20 mouse cellular contexts compared by ENCODE assay signal in the genomic region with DNA sequence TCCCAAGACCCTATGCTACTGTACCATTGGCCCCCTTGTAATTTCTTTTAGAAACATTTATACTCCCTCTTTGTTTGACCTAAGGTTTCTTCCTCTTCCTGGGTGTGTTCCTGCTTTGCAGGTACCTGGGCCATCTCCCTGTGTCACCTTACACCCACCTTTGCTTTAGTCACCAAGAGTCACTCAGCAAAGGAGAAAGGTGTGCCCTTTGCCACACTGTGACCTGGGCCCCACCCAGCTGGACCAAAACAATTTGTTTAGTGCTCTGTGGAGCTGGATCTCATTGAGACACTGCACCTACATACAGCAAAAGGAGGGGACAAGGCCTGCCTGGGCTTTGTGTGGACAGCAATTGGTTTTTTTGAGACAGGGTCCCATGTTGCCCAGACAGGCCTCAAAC.
"Had no signal": no experiment of that assay in that cellular context is flagged by ENCODE, and none has a peak within 500 bp of the region (broad histone marks: within the 10 kb centered on the region; RNA-seq: fewer than 3 reads in every experiment).

No protein-coding gene starts in this region.

- ATAC-seq: intestine, postnatal 0 days; lung, postnatal 0 days had no signal

- H3K9me3 ChIP-seq: kidney, embryonic 15.5 days; limb, embryonic 10.5 days; limb, embryonic 13.5 days; liver, embryonic 13.5 days had no signal

- DNase-seq: kidney, adult 2 months; kidney, postnatal 10 days; kidney, postnatal 36 days; liver; liver, embryonic 13.5 days; lung, embryonic 14.5 days; midbrain, embryonic 14.5 days; right cerebral cortex, adult 18-20 months; right cerebral cortex, postnatal 14 days; right cerebral cortex, postnatal 4 days; thymus, adult 18-20 months; thymus, postnatal 14 days; thymus, postnatal 4 days had no signal

- H3K9ac ChIP-seq: kidney, embryonic 15.5 days; limb, embryonic 13.5 days; liver, embryonic 13.5 days; lung, embryonic 14.5 days had no signal

- H3K27ac ChIP-seq: kidney, embryonic 15.5 days; limb, embryonic 10.5 days; limb, embryonic 13.5 days; liver, embryonic 13.5 days; macrophage had no signal

- H3K27me3 ChIP-seq: kidney, embryonic 15.5 days; limb, embryonic 13.5 days; liver, embryonic 13.5 days had no signal

- H3K4me3 ChIP-seq: kidney, embryonic 15.5 days; limb, embryonic 10.5 days; limb, embryonic 13.5 days; liver, embryonic 13.5 days had no signal

- H3K4me2 ChIP-seq: kidney, embryonic 15.5 days; limb, embryonic 13.5 days; liver, embryonic 13.5 days; lung, embryonic 14.5 days; midbrain, embryonic 11.5 days had no signal

- H3K4me1 ChIP-seq: limb, embryonic 10.5 days had no signal
